Mouse (Mus musculus) erythroblast, embryonic 14.5 days (primary cell): ENCODE measurements around the gene Mas1.

Experiments
- GATA1 ChIP-seq: IDR thresholded peaks from 2 replicates; pipeline ENCODE4 v1.6.1; 2012; ENCODE audit warnings: low read length, inconsistent platforms, mixed read lengths
- TAL1 ChIP-seq: IDR thresholded peaks from 3 replicates; pipeline ENCODE4 v1.6.1; 2012; ENCODE audit warnings: low read length, inconsistent platforms, mixed read lengths

GRCm38 (mm10) chr17:12796633-12797032, 71.3 kb downstream of the Mas1 start:
- no peak for TF ChIP-seq GATA1
- no peak for TF ChIP-seq TAL1
